Mouse (Mus musculus): ENCODE results near the gene Igf1r. TPM values are rescaled to one million over a fixed set of nuclear protein-coding genes. Genes with fewer than 3 reads are reported as not detected.

Igf1r gene
- polyA plus RNA-seq, 1 experiment from 2014 or later, result 23.2 TPM

- no peaks in the 10 kb centered on the region for H3K27me3 ChIP-seq (ENCODE audit: control insufficient read depth, insufficient read depth, low read length)
- peak overlapping the region; percentile 84 for H3K4me2 ChIP-seq (replicated peaks; ENCODE audit: low read depth, low read length)
- under 1% methylated on average over 19 of the region's 19 CpGs for WGBS
- peak overlapping the region; percentile 53 for H3K4me3 ChIP-seq (ENCODE audit: low read depth, low read length)
- ATAC-seq (ENCODE audit: insufficient number of reproducible peaks, insufficient read depth, low FRiP score, low read depth), result peak; percentile 86
- no peaks in the 10 kb centered on the region for H3K36me3 ChIP-seq (ENCODE audit: control insufficient read depth, insufficient read depth, low read length)
- H3K27ac ChIP-seq (ENCODE audit: low read length), result peak overlapping the region; percentile 74; the same call in 1 of the 2 replicates
- peak overlapping the region; percentile 22; the same call in 1 of the 2 replicates for H3K9ac ChIP-seq (replicated peaks; ENCODE audit: low read depth, low read length)
- H3K9me3 ChIP-seq (ENCODE audit: control insufficient read depth, low read depth, low read length), result no peaks in the 10 kb centered on the region
- peaks cover 13% of the 10 kb centered on the region; the same call in 1 of the 2 replicates for H3K4me1 ChIP-seq (ENCODE audit: control insufficient read depth, insufficient read depth, low read length)
Observed at GRCm38 (mm10) chr7:68129077-68129511, 176.5 kb downstream of the Igf1r start.

- peak overlapping the region; percentile 84 for H3K4me2 ChIP-seq (replicated peaks; ENCODE audit: low read depth, low read length)
- H3K4me3 ChIP-seq (ENCODE audit: low read depth, low read length), result peak overlapping the region; percentile 53
- no peak overlapping the region; the same call in 1 of the 2 replicates for H3K9ac ChIP-seq (replicated peaks; ENCODE audit: low read depth, low read length)
- 1% methylated on average over 19 of the region's 19 CpGs for WGBS
- ATAC-seq (ENCODE audit: insufficient number of reproducible peaks, insufficient read depth, low FRiP score, low read depth), result peak; percentile 68; the same call in 1 of the 2 replicates
- H3K9me3 ChIP-seq (ENCODE audit: control insufficient read depth, low read depth, low read length), result no peaks in the 10 kb centered on the region
- no peaks in the 10 kb centered on the region for H3K36me3 ChIP-seq (ENCODE audit: control insufficient read depth, insufficient read depth, low read length)
- H3K27me3 ChIP-seq (ENCODE audit: control insufficient read depth, insufficient read depth, low read length), result no peaks in the 10 kb centered on the region
- peaks cover 13% of the 10 kb centered on the region; the same call in 1 of the 2 replicates for H3K4me1 ChIP-seq (ENCODE audit: control insufficient read depth, insufficient read depth, low read length)
- peak overlapping the region; percentile 74 for H3K27ac ChIP-seq (ENCODE audit: low read length)
Observed at GRCm38 (mm10) chr7:68129546-68130253, 177.1 kb downstream of the Igf1r start.

GRCm38 (mm10) chr7:68130950-68131580 lies 178.4 kb downstream of the Igf1r start:
- Histone ChIP-seq H3K9ac (replicated peaks; ENCODE audit: low read depth, low read length) (no peak overlapping the region), H3K36me3 (ENCODE audit: control insufficient read depth, insufficient read depth, low read length) (no peaks in the 10 kb centered on the region), H3K4me1 (ENCODE audit: control insufficient read depth, insufficient read depth, low read length) (peaks cover 13% of the 10 kb centered on the region; the same call in 1 of the 2 replicates), H3K27ac (ENCODE audit: low read length) (no peak overlapping the region), H3K4me2 (replicated peaks; ENCODE audit: low read depth, low read length) (no peak overlapping the region), H3K9me3 (ENCODE audit: control insufficient read depth, low read depth, low read length) (no peaks in the 10 kb centered on the region), H3K27me3 (ENCODE audit: control insufficient read depth, insufficient read depth, low read length) (no peaks in the 10 kb centered on the region), H3K4me3 (ENCODE audit: low read depth, low read length) (no peak overlapping the region)
- no peak for ATAC-seq (ENCODE audit: insufficient number of reproducible peaks, insufficient read depth, low FRiP score, low read depth)
- WGBS, result 73% methylated on average over 13 of the region's 13 CpGs

GRCm38 (mm10) chr7:68133679-68134078 lies 181.1 kb downstream of the Igf1r start:
- H3K9me3 ChIP-seq (ENCODE audit: control insufficient read depth, low read depth, low read length), result no peaks in the 10 kb centered on the region
- 0 out of 2 replicates have a peak, but pooled peaks cover 7% of the 10 kb centered on the region for H3K4me1 ChIP-seq (ENCODE audit: control insufficient read depth, insufficient read depth, low read length)
- no peaks in the 10 kb centered on the region; the same call in 1 of the 2 replicates for H3K36me3 ChIP-seq (ENCODE audit: control insufficient read depth, insufficient read depth, low read length)
- H3K27me3 ChIP-seq (ENCODE audit: control insufficient read depth, insufficient read depth, low read length), result no peaks in the 10 kb centered on the region
- no peak for ATAC-seq (ENCODE audit: insufficient number of reproducible peaks, insufficient read depth, low FRiP score, low read depth)
- no peak overlapping the region; the same call in 1 of the 2 replicates for H3K9ac ChIP-seq (replicated peaks; ENCODE audit: low read depth, low read length)
- 57% methylated on average over 6 of the region's 6 CpGs for WGBS
- H3K27ac ChIP-seq (ENCODE audit: low read length), result no peak overlapping the region
- H3K4me2 ChIP-seq (replicated peaks; ENCODE audit: low read depth, low read length), result no peak overlapping the region
- H3K4me3 ChIP-seq (ENCODE audit: low read depth, low read length), result no peak overlapping the region

- Histone ChIP-seq H3K4me2 (replicated peaks; ENCODE audit: low read depth, low read length) (no peak overlapping the region), H3K9ac (replicated peaks; ENCODE audit: low read depth, low read length) (no peak overlapping the region), H3K9me3 (ENCODE audit: control insufficient read depth, low read depth, low read length) (no peaks in the 10 kb centered on the region), H3K27me3 (ENCODE audit: control insufficient read depth, insufficient read depth, low read length) (no peaks in the 10 kb centered on the region), H3K4me3 (ENCODE audit: low read depth, low read length) (no peak overlapping the region), H3K4me1 (ENCODE audit: control insufficient read depth, insufficient read depth, low read length) (peaks cover 7% of the 10 kb centered on the region; the same call in 1 of the 2 replicates), H3K36me3 (ENCODE audit: control insufficient read depth, insufficient read depth, low read length) (no peaks in the 10 kb centered on the region; the same call in 1 of the 2 replicates), H3K27ac (ENCODE audit: low read length) (no peak overlapping the region)
- no peak for ATAC-seq (ENCODE audit: insufficient number of reproducible peaks, insufficient read depth, low FRiP score, low read depth)
- WGBS, result 87% methylated on average over 16 of the region's 16 CpGs
Observed at GRCm38 (mm10) chr7:68134948-68135347, 182.3 kb downstream of the Igf1r start.

- Histone ChIP-seq H3K36me3 (ENCODE audit: control insufficient read depth, insufficient read depth, low read length) (no peaks in the 10 kb centered on the region; the same call in 1 of the 2 replicates), H3K4me3 (ENCODE audit: low read depth, low read length) (no peak overlapping the region), H3K4me1 (ENCODE audit: control insufficient read depth, insufficient read depth, low read length) (peaks cover 4% of the 10 kb centered on the region; the same call in 1 of the 2 replicates), H3K9me3 (ENCODE audit: control insufficient read depth, low read depth, low read length) (no peaks in the 10 kb centered on the region), H3K27me3 (ENCODE audit: control insufficient read depth, insufficient read depth, low read length) (no peaks in the 10 kb centered on the region), H3K27ac (ENCODE audit: low read length) (no peak overlapping the region), H3K9ac (replicated peaks; ENCODE audit: low read depth, low read length) (no peak overlapping the region), H3K4me2 (replicated peaks; ENCODE audit: low read depth, low read length) (no peak overlapping the region)
- 81% methylated on average over 10 of the region's 10 CpGs for WGBS
- ATAC-seq (ENCODE audit: insufficient number of reproducible peaks, insufficient read depth, low FRiP score, low read depth), result no peak
Observed at GRCm38 (mm10) chr7:68136056-68136455, 183.4 kb downstream of the Igf1r start.

- Histone ChIP-seq H3K4me2 (replicated peaks; ENCODE audit: low read depth, low read length) (no peak overlapping the region), H3K4me1 (ENCODE audit: control insufficient read depth, insufficient read depth, low read length) (no peaks in the 10 kb centered on the region; the same call in 1 of the 2 replicates), H3K4me3 (ENCODE audit: low read depth, low read length) (no peak overlapping the region), H3K27ac (ENCODE audit: low read length) (no peak overlapping the region), H3K36me3 (ENCODE audit: control insufficient read depth, insufficient read depth, low read length) (no peaks in the 10 kb centered on the region; the same call in 1 of the 2 replicates), H3K9ac (replicated peaks; ENCODE audit: low read depth, low read length) (no peak overlapping the region), H3K27me3 (ENCODE audit: control insufficient read depth, insufficient read depth, low read length) (no peaks in the 10 kb centered on the region), H3K9me3 (ENCODE audit: control insufficient read depth, low read depth, low read length) (no peaks in the 10 kb centered on the region)
- 60% methylated on average over 2 of the region's 2 CpGs for WGBS
- ATAC-seq (ENCODE audit: insufficient number of reproducible peaks, insufficient read depth, low FRiP score, low read depth), result no peak
Observed at GRCm38 (mm10) chr7:68139384-68139783, 186.8 kb downstream of the Igf1r start.

- Histone ChIP-seq H3K9ac (replicated peaks; ENCODE audit: low read depth, low read length) (no peak overlapping the region), H3K4me2 (replicated peaks; ENCODE audit: low read depth, low read length) (no peak overlapping the region), H3K9me3 (ENCODE audit: control insufficient read depth, low read depth, low read length) (no peaks in the 10 kb centered on the region), H3K27ac (ENCODE audit: low read length) (no peak overlapping the region), H3K36me3 (ENCODE audit: control insufficient read depth, insufficient read depth, low read length) (no peaks in the 10 kb centered on the region; the same call in 1 of the 2 replicates), H3K27me3 (ENCODE audit: control insufficient read depth, insufficient read depth, low read length) (no peaks in the 10 kb centered on the region), H3K4me1 (ENCODE audit: control insufficient read depth, insufficient read depth, low read length) (no peaks in the 10 kb centered on the region; the same call in 1 of the 2 replicates), H3K4me3 (ENCODE audit: low read depth, low read length) (no peak overlapping the region)
- ATAC-seq (ENCODE audit: insufficient number of reproducible peaks, insufficient read depth, low FRiP score, low read depth), result no peak
- 74% methylated on average over 11 of the region's 11 CpGs for WGBS
Observed at GRCm38 (mm10) chr7:68140041-68140807, 187.6 kb downstream of the Igf1r start.

Data from stomach, embryonic 14.5 days (tissue).